Mouse (Mus musculus): ENCODE data around the gene Taf6l. TPM values are rescaled to one million over a fixed set of nuclear protein-coding genes. Genes with fewer than 3 reads are reported as not detected.

Gene Taf6l
- 0.76 TPM for polyA plus RNA-seq (2015; fragmentation: Illumina TruSeq; extraction: RNeasy Lipid Tissue Mini Kit (QIAGEN cat#74804); ENCODE audit: insufficient read depth, low read depth, low replicate concordance)

DNA sequence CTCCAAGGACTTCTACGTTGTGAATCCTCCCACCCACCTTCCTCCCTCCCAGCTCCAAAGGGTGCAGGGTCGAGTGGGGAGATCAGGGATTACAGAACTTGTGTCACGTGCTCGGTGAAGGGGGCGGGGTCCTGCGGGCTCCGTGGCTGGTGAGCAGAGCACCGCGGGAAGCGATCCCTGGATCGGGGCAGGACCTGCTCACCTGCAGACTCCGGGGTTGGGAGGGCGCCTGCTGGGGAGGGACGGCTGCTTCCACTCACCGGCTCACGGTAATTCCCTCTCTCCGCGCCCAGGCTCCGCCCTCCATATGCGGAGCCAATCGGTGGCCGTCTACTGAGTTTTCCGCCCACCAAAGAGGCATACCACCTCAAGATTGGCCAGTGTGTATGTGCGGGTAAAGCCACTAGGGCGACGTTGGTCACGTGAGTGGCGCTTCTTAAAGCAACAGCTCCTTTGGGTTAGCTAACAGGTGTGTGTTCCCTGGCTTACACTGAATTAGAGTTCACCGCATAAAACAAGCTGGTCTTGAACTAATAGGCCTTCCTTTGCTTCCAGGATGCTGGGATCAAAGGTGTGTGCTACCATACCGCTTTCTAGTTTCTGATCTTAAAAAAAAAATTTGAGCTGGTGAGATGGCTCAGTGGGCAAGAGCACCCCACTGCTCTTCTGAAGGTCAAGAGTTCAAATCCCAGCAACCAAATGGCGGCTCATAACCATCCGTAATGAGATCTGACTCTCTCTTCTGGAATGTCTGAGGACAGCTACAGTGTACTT lies at the start of gene Taf6l:
Gene Taf6l, minus strand, starts transcription at position 410 of the 774 bp plus-strand sequence.

DNA sequence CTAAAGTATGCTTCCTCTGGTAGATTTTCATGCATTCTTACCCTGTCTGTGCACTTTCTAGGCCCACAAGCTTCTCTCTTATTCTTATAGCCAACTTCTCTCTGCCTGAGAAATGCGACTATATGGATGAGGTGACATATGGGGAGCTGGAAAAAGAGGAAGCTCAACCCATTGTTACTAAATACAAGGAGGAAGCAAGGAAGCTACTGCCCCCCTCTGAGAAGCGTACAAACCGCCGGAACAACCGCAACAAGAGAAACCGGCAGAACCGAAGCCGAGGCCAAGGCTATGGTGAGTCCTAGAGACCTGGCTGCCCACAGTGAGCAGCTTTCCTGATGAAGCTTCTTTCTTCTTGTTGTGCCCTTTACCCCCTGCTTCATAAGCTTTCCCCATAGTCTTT lies 43.4 kb upstream of the Taf6l start, which contains the start of gene AC129217.1:
Gene AC129217.1, plus strand, starts transcription at position 114 of the 400 bp plus-strand sequence.

DNA sequence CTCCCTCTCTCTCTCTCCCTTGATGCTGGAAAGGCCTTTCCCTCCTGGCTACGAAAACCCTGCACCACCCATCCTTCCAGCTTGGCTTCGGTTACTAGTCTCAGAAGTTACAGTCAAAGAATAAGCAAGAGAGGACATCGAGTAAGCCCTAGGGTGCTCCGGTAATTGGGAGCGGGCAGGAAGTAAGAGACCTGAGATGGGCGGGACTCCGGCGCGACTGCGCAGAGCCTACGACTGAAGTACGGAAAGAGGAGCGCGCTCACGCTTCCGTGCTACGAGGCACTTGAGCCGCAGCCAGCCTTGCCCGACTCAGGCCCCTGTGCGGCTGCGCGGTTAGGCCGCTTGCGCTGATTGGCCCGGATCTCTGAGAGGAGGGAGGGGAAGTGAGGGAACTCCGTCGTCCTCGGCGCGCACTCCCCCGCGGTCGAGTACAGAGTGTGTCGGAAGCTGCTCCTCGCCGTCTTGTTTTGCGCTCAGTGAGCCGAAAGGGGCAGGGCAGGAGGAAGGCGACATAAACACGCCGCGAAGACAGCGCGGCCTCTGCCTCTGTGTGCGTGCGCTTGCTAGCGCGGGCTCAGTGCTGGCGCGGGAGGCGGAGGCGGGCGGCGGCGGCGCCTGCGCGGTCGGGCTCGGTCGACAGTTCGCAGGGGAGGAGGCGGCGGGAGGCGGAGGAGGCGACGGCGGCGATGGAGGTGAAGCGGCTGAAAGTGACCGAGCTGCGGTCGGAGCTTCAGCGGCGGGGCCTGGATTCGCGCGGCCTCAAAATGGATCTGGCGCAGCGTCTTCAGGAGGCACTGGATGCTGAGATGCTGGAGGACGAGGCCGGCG lies 33.6 kb upstream of the Taf6l start, which contains the start of gene Hnrnpul2:
Gene Hnrnpul2, plus strand, starts transcription at position 415 of the 828 bp plus-strand sequence.

DNA sequence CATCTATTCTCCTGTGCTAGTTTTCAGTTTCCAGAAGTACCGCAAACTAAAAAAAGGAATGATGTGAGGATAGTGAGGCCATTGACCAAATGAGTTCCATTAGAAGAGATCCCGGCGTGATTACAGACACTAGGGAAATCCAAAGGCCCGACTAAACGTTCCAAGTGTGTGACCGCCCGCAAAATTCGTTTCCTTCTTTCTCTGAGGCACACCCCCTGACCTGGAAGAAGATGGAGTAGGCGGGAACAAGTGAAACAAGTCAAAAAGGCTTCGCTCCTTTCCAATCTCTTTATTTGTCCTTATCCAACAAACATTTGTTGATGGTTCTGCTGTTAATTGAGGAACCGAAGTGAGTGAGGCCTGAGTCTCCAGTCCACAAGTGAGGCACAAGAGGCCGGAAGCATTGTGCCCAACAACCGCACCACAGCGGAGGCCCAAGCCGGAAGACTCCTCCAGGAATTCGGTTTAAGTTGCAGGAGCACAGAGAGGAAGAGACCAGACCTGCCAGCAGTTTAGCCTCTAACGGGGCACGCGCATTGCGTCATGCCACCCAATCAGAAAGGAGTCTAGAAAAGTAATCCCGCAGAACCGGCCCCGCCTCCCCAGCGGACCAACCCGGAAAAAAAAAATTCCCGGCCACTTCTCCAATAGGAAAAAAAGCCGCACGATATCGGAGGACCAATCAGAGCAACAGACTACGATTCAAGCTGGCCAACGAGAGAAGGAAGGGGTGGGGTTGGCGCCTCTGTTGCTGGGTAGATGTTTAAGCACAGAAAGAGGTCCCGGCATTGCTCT lies 32.8 kb upstream of the Taf6l start, which contains the start of gene Ttc9c:
Gene Ttc9c, minus strand, starts transcription at position 533 of the 795 bp plus-strand sequence.

DNA sequence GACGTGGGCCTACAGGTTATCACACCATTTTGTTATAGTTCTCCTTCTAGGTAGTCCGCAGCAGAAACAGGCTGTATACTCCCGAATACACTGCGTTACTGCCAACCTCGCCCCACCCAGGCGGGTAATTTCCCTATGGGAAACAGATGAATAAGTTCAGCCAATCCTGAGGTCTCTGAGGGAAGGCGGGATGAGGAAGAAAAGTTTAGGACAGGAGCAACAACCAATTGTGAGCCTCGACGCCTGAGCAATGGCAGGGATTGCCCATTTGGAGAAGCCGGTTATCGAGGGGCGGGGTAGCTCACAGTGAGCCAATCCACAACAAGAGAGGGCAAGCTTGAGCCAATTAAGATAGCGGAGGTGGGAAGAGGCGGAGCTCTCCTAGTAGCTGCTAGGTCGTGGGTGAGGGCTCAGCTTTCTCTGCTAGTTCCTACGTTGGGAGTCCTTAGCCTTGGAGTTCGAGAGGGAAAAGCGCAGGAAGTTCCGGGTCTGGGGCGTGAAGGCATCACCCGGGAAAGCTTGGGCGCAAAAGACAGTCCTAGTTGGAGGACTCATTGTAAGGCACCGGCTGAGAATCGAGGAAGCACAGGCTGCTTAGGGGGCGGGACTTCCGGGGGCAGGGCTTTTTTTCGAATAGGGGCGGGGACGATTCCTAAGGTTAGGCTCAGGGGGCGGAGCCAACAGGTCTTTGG lies 16.1 kb upstream of the Taf6l start, which contains the start of gene Zbtb3:
Gene Zbtb3, plus strand, starts transcription at position 426 of the 692 bp plus-strand sequence.

DNA sequence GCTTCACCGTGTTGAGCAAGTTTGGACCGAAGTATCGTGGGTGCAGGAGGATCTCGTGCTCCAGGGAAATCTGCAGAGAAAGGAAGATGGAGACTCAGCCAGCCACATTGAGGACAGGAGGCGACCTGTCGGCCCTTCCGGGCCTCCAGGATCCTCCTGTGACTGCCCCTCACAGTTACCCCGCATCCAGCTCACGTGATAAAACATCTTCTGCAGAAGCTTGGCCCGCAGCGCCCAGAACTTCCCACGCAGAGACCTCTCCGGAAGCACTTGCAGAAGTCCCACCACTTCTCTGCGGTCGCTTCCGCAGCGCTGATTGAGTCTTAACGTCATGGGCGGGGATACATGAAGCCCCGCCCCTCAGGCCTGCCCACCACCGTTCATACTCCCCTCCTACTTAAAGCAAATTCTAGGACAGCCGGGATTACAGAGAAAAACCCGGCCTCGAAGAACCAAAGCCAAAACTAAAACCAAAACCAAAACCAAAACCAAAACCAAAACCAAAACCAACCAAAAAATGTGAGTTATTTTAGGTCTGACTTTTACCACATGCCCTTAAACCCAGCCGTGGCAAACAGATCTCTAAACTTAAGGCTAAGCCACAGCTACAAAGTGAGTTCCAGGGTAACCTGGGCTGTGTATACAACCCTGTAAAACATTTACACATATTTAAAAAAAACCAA lies 12.2 kb upstream of the Taf6l start, which contains the start of gene Polr2g:
Gene Polr2g, minus strand, starts transcription at position 314 of the 683 bp plus-strand sequence.

DNA sequence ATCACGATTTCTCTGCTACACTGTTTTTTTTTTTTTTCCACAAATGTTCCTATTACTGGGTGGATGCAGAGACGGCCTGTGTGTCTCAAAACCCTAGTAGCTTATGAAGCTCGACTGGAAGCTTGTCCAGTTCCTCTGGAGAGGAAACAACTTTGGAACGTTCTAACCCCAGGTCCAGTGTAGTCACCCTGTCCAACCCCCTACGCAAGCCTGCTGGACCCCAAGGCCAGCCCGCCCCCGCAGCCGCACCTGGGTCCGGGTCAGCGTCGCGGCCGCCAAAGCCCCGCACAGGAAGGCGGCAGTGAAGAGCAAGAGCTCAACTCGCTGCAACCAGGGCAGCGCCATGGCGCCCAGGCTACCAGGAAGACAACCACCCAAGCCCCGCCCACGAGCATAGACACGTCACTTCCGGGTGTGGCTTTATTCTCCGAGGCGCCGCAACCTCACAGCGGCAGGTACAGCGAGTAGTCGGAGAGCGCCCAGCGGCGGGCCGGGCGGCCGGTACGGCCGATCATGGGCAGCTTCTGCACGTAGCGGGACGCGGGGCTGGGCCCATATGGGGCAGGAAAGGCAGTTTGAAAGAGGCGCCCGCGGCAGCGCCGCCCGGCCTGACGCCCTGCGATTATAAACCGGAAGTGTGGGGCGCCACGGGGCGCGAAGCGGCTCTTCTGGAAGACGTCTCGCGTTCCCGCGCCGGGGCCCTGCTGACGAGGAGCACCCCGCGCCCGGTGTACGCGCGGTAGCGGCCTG lies 12.0 kb downstream of the Taf6l start, which contains the start of gene Tmem179b:
Gene Tmem179b, minus strand, starts transcription at position 382 of the 750 bp plus-strand sequence.

DNA sequence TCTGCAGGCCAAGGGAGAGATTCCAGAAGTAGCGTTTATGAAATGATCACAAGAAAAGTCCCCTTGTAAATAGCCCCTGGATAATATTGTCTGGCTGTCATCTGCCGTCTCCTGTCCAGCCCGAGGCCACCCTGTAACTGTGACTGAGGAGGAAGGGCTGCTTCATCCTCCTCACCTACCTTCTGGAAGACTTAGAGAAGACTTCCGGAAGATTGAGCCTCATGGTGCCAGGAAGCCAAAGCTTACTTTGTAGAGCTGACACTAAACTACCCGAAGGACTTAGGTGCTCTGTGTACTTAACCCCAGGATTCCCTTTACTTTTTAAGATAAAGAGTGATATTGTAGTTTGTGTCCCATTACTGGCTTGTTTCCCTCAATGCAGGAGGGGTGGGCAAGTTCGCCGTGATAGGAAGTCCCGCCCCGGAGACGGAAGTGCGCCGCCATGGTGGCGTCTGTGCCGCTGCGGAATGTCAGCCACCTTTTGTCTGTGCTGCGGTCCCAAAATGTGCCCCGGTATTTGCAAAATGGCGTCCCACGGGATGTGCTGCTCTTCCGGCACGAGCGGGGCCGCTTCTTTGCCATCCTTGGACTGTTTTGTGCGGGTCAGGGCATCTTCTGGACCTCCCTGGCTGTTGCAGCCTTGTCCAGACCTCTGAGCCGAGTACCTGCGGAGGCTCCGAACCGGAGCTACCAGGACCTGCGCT lies 15.5 kb downstream of the Taf6l start, which contains the start of gene Tmem223:
Gene Tmem223, plus strand, starts transcription at position 430 of the 704 bp plus-strand sequence.

DNA sequence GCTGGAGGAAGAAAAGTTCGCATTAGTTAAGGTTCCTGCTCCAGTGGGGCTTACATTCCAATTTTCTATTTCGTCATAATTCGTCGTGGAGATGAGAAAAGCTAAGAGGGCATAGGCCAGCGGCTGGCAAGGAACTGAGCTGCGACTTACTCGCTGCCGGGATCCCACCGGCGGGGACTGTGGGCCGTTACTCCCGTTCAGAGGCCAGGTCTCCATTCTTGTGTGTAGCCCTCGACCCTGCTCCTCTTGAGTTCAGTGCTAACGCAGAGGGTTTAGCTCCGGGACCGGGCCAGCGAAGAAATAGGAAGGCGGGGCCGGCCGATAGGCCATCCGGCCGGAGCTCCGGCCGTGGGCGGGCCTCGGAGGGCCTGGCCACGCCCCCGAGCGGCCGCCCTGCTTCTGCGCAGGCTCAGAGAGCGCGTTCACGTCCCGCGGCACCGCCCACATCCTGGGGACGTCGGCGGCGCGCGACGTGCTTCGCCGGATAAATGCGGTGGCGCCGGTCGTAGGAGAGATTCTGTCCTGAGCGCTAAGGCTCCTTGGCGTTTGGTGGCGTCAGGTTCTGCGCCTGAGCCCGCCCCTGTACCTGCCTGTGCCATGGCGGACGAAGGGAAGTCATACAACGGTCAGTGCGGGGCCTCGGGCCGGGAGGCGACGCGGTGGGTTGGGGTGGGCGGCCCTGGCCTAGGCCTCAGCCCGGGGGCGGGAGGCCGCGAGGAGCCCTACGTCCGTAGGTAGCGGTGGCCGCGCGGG lies 29.4 kb downstream of the Taf6l start, which contains the start of gene Nxf1:
Gene Nxf1, plus strand, starts transcription at position 439 of the 753 bp plus-strand sequence.

DNA sequence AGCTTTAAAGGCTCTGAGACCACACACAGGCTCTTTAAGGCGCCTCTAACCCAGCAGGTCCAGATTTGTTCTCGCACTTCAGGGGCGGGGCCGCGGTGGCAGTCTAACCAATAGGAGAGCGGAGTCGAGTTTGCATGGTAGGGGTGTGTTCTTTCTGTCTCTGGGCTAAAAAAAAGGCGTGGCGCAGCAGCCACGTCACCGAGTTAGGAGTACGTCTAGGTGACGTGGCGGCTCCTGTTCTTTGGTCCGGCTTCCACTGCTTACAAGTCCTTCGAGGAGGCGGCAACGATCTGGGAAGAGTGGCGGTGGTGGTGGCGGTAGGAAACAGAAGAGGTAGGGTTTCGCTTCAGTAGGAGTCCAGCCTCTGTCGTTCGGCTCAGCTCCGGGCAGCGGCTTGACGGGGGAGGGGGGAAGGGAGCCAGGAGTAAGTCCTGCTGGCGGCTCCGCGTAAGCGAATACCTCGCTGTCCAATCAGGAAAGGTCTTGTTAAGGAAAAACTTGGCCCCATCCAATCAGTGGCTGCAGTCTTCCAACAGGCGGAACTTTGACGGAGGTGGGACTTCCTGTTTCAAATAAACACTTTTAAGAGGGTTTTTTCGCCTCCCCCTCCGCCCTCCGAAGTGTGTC lies 44.9 kb downstream of the Taf6l start, which contains the start of gene Stx5a:
Gene Stx5a, plus strand, starts transcription at position 171 of the 627 bp plus-strand sequence.

DNA sequence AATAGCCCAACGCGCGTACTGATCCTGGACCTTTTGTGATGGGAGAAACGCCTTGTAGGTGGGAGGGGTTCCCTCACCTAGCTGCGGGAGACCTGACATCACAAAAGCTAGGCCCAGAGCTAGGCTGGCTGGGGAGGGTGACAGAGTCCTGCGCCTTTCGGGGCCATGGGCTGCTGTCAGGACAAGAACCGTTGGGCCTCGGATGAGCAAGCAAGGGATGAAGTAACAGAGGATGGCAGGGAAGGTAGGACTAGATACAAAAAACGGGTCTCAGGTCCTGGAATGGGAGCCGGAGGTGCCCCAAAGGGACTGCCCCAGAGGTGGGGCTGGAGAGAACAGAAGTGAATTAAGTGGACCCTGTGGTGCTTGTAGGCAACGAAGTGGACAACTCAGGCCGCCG lies 45.6 kb downstream of the Taf6l start, which contains the start of gene 1700092M07Rik:
Gene 1700092M07Rik, plus strand, starts transcription at position 116 of the 400 bp plus-strand sequence.

DNA sequence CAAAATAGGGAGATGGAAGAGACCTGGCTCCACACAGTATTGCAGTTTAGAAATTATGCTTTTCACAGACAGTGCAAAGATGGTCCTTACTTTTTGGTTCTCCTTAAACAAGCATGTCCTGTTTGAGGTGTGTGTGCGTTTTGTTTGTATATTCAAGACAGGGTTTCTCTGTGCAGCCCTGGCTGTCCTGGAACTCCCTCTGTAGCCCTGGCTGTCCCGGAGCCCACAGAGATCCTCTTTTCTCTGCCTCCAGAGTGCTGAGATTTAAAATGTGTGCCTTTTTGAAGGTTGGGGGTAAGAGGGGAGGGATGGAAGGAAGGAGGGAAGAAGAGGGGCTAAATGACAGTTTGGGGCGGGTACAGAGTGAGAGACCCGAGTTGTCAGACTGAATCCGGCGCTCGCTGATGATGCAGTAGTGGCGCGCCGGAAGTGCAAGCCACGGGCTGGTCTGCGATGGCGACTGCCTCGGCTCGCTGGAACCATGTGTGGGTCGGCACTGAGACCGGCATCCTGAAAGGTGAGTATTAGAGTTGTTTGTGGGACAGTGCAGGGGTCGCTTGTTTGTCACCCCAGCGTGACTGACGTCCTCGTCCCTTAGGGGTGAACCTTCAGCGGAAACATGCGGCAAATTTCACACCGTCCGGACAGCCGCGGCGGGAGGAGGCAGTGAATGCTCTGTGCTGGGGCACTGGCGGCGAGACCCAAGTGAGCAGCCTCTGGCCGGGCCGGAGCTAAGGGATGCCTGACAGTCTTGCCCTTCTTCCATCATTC lies 50.6 kb downstream of the Taf6l start, which contains the start of gene Wdr74:
Gene Wdr74, plus strand, starts transcription at position 439 of the 771 bp plus-strand sequence.

Data from pancreas, adult 10 weeks (tissue).